Mouse (Mus musculus): ENCODE results near the gene Ushbp1. TPM values are rescaled to one million over a fixed set of nuclear protein-coding genes. Genes with fewer than 3 reads are reported as not detected.

Ushbp1 gene
- polyA plus RNA-seq, 1 experiment from 2014 or later: 10.8 TPM

GRCm38 (mm10) chr8:71408231-71408630 is 12.6 kb upstream of the Ushbp1 start:
- no peaks in the 10 kb centered on the region for H3K27me3 ChIP-seq (ENCODE audit: control insufficient read depth, insufficient read depth, low read length)
- H3K4me1 ChIP-seq (ENCODE audit: control insufficient read depth in 2 of 2, insufficient read depth in 2 of 2, low read length in 2 of 2): peaks cover 4 to 13% of the 10 kb centered on the region in 2 experiments; a peak in 3 of 4 replicates
- no peaks in the 10 kb centered on the region for H3K9me3 ChIP-seq (ENCODE audit: control insufficient read depth, low read length)
- no peak overlapping the region for H3K27ac ChIP-seq (replicated peaks in 1 of 2; ENCODE audit: control insufficient read depth in 1 of 2, insufficient read depth in 1 of 2, low read depth in 2 of 2, low read length in 2 of 2)
- H3K4me3 ChIP-seq (ENCODE audit: control insufficient read depth in 1 of 2, insufficient read depth in 1 of 2, low read depth in 1 of 2, low read length in 2 of 2): no peak overlapping the region
- H3K9ac ChIP-seq (ENCODE audit: low read length): no peak overlapping the region
- H3K36me3 ChIP-seq (ENCODE audit: control insufficient read depth, insufficient read depth, low read length): peaks cover 20% of the 10 kb centered on the region
- H3K4me2 ChIP-seq (ENCODE audit: low read length): no peak overlapping the region
- WGBS: 92% methylated on average over 4 of the region's 4 CpGs
- ATAC-seq (ENCODE audit: insufficient number of reproducible peaks, insufficient read depth, low FRiP score, low read depth): no peak

- Histone ChIP-seq H3K9me3 (ENCODE audit: control insufficient read depth, low read length) (no peaks in the 10 kb centered on the region), H3K27ac (replicated peaks in 1 of 2; ENCODE audit: control insufficient read depth in 1 of 2, insufficient read depth in 1 of 2, low read depth in 2 of 2, low read length in 2 of 2) (no peak overlapping the region), H3K4me2 (ENCODE audit: low read length) (peak overlapping the region; percentile 86), H3K4me3 (ENCODE audit: control insufficient read depth in 1 of 2, insufficient read depth in 1 of 2, low read depth in 1 of 2, low read length in 2 of 2) (no peak overlapping the region; a peak in 1 of 4 replicates), H3K27me3 (ENCODE audit: control insufficient read depth, insufficient read depth, low read length) (no peaks in the 10 kb centered on the region), H3K36me3 (ENCODE audit: control insufficient read depth, insufficient read depth, low read length) (peaks cover 20% of the 10 kb centered on the region), H3K9ac (ENCODE audit: low read length) (peak overlapping the region; percentile 81; the same call in 1 of the 2 replicates), H3K4me1 (ENCODE audit: control insufficient read depth in 2 of 2, insufficient read depth in 2 of 2, low read length in 2 of 2) (peaks cover 4 to 13% of the 10 kb centered on the region in 2 experiments; a peak in 3 of 4 replicates)
- 82% methylated on average over 14 of the region's 14 CpGs for WGBS
- ATAC-seq (ENCODE audit: insufficient number of reproducible peaks, insufficient read depth, low FRiP score, low read depth): no peak
These were observed 11.8 kb upstream of the Ushbp1 start for GRCm38 (mm10) chr8:71407441-71407840.

DNA sequence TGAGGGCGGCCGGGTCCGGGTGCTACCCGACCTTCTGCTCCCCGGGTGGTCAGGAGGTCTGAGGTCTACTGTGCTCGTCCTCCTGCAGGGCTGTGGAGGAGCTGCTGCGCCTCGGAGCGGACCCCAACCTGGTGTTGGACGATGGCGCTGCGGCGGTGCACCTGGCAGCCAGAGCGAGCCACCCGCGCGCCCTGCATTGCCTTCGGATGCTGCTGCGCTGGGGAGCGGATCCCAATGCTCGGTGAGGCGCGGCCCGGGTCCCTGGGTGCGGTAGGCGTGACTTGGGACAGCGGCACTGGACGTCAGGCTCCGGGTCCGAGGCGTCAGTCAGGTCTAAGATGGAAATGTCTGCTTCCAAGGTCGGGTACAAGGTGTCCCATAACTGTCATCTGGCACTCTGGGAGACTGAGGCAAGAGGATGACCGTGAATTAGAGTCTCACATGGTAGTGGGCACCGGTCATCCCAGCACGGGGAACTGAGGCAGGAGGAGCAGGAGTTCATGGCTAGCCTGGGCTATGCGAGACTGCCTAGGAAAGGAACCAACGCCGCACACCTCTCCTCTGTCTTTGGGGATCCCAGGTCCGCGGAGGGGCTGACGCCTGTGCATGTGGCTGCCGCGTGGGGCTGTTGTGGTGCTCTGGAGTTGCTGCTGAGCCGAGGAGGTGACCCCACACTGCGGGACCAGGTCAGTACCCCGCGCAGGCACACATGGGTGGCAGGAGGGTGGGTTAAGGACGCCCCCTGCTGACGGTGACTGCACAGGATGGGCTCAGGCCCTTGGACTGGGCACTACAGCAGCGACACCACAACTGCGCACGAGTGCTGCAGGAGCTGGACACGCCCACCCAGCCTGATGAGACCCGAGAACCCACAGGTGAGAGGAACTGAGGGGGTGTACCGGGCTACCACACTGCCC is 10.8 kb upstream of the Ushbp1 start:
- peak overlapping the region; percentile 64 to 79 for H3K4me3 ChIP-seq (ENCODE audit: control insufficient read depth in 1 of 2, insufficient read depth in 1 of 2, low read depth in 1 of 2, low read length in 2 of 2)
- ATAC-seq (ENCODE audit: insufficient number of reproducible peaks, insufficient read depth, low FRiP score, low read depth): peak; percentile 76
- peak overlapping the region; percentile 81 for H3K9ac ChIP-seq (ENCODE audit: low read length)
- peak overlapping the region; percentile 86 for H3K4me2 ChIP-seq (ENCODE audit: low read length)
- peaks cover 4 to 13% of the 10 kb centered on the region in 2 experiments; a peak in 3 of 4 replicates for H3K4me1 ChIP-seq (ENCODE audit: control insufficient read depth in 2 of 2, insufficient read depth in 2 of 2, low read length in 2 of 2)
- 0 out of 4 replicates have a peak overlapping the region, but pooled peaks have one; percentile 4 to 9 for H3K27ac ChIP-seq (replicated peaks in 1 of 2; ENCODE audit: control insufficient read depth in 1 of 2, insufficient read depth in 1 of 2, low read depth in 2 of 2, low read length in 2 of 2)
- no peaks in the 10 kb centered on the region for H3K27me3 ChIP-seq (ENCODE audit: control insufficient read depth, insufficient read depth, low read length)
- WGBS: 1% methylated on average over 55 of the region's 55 CpGs
- no peaks in the 10 kb centered on the region for H3K9me3 ChIP-seq (ENCODE audit: control insufficient read depth, low read length)
- H3K36me3 ChIP-seq (ENCODE audit: control insufficient read depth, insufficient read depth, low read length): peaks cover 20% of the 10 kb centered on the region

- no peaks in the 10 kb centered on the region for H3K9me3 ChIP-seq (ENCODE audit: control insufficient read depth, low read length)
- peaks cover 4 to 13% of the 10 kb centered on the region in 2 experiments; a peak in 3 of 4 replicates for H3K4me1 ChIP-seq (ENCODE audit: control insufficient read depth in 2 of 2, insufficient read depth in 2 of 2, low read length in 2 of 2)
- H3K9ac ChIP-seq (ENCODE audit: low read length): peak within 1 kb of the TSS; percentile 81
- peaks cover 22% of the 10 kb centered on the region for H3K36me3 ChIP-seq (ENCODE audit: control insufficient read depth, insufficient read depth, low read length)
- 16% methylated on average over 33 of the region's 33 CpGs for WGBS
- H3K4me3 ChIP-seq (ENCODE audit: control insufficient read depth in 1 of 2, insufficient read depth in 1 of 2, low read depth in 1 of 2, low read length in 2 of 2): peak within 1 kb of the TSS; percentile 64 to 79
- peak within 1 kb of the TSS; percentile 26 to 38; a peak in 2 of 4 replicates for H3K27ac ChIP-seq (replicated peaks in 1 of 2; ENCODE audit: control insufficient read depth in 1 of 2, insufficient read depth in 1 of 2, low read depth in 2 of 2, low read length in 2 of 2)
- ATAC-seq (ENCODE audit: insufficient number of reproducible peaks, insufficient read depth, low FRiP score, low read depth): peak; percentile 87
- no peaks in the 10 kb centered on the region for H3K27me3 ChIP-seq (ENCODE audit: control insufficient read depth, insufficient read depth, low read length)
- peak within 1 kb of the TSS; percentile 86 for H3K4me2 ChIP-seq (ENCODE audit: low read length)
These were observed 9.9 kb upstream of the Ushbp1 start, which contains the start of gene Ankle1 for GRCm38 (mm10) chr8:71405401-71406098. Ankle1 (plus strand) TSS chr8:71406010.

- WGBS: 84% methylated on average over 9 of the region's 9 CpGs
- ATAC-seq (ENCODE audit: insufficient number of reproducible peaks, insufficient read depth, low FRiP score, low read depth): no peak
- H3K4me1 ChIP-seq (ENCODE audit: control insufficient read depth in 2 of 2, insufficient read depth in 2 of 2, low read length in 2 of 2): peaks cover 4 to 13% of the 10 kb centered on the region in 2 experiments; a peak in 3 of 4 replicates
- no peak overlapping the region for H3K4me3 ChIP-seq (ENCODE audit: control insufficient read depth in 1 of 2, insufficient read depth in 1 of 2, low read depth in 1 of 2, low read length in 2 of 2)
- H3K4me2 ChIP-seq (ENCODE audit: low read length): peak overlapping the region; percentile 86
- no peaks in the 10 kb centered on the region for H3K9me3 ChIP-seq (ENCODE audit: control insufficient read depth, low read length)
- peaks cover 27% of the 10 kb centered on the region for H3K36me3 ChIP-seq (ENCODE audit: control insufficient read depth, insufficient read depth, low read length)
- no peak overlapping the region for H3K27ac ChIP-seq (replicated peaks in 1 of 2; ENCODE audit: control insufficient read depth in 1 of 2, insufficient read depth in 1 of 2, low read depth in 2 of 2, low read length in 2 of 2)
- no peaks in the 10 kb centered on the region for H3K27me3 ChIP-seq (ENCODE audit: control insufficient read depth, insufficient read depth, low read length)
- peak overlapping the region; percentile 81; the same call in 1 of the 2 replicates for H3K9ac ChIP-seq (ENCODE audit: low read length)
These were observed 9.3 kb upstream of the Ushbp1 start for GRCm38 (mm10) chr8:71404951-71405351.

DNA sequence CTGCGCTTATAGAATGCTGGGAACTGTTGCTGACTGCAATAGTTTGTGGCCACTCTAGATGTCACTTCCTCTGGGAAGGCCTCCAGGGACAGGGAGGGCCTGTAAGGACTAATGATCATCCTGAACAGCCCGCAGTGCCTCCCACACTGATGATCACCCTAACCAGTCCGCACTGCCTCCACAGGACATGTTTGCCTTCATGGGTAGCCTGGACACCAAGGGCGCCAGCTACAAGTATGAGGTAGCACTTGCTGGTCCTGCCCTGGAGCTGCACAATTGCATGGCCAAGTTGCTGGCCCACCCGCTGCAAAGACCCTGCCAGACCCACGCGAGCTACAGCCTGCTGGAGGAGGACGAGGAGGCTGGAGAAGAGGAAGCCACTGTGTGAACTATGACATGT is 8.4 kb upstream of the Ushbp1 start:
- Histone ChIP-seq H3K27ac (replicated peaks in 1 of 2; ENCODE audit: control insufficient read depth in 1 of 2, insufficient read depth in 1 of 2, low read depth in 2 of 2, low read length in 2 of 2) (no peak overlapping the region), H3K36me3 (ENCODE audit: control insufficient read depth, insufficient read depth, low read length) (peaks cover 28% of the 10 kb centered on the region), H3K9me3 (ENCODE audit: control insufficient read depth, low read length) (no peaks in the 10 kb centered on the region), H3K4me2 (ENCODE audit: low read length) (no peak overlapping the region), H3K9ac (ENCODE audit: low read length) (no peak overlapping the region), H3K4me1 (ENCODE audit: control insufficient read depth in 2 of 2, insufficient read depth in 2 of 2, low read length in 2 of 2) (peaks cover 4 to 13% of the 10 kb centered on the region in 2 experiments; a peak in 3 of 4 replicates), H3K4me3 (ENCODE audit: control insufficient read depth in 1 of 2, insufficient read depth in 1 of 2, low read depth in 1 of 2, low read length in 2 of 2) (no peak overlapping the region), H3K27me3 (ENCODE audit: control insufficient read depth, insufficient read depth, low read length) (no peaks in the 10 kb centered on the region)
- ATAC-seq (ENCODE audit: insufficient number of reproducible peaks, insufficient read depth, low FRiP score, low read depth): no peak
- 91% methylated on average over 8 of the region's 8 CpGs for WGBS

GRCm38 (mm10) chr8:71403107-71403885 is 7.7 kb upstream of the Ushbp1 start:
- no peaks in the 10 kb centered on the region for H3K9me3 ChIP-seq (ENCODE audit: control insufficient read depth, low read length)
- no peak overlapping the region for H3K4me3 ChIP-seq (ENCODE audit: control insufficient read depth in 1 of 2, insufficient read depth in 1 of 2, low read depth in 1 of 2, low read length in 2 of 2)
- peaks cover 26% of the 10 kb centered on the region for H3K36me3 ChIP-seq (ENCODE audit: control insufficient read depth, insufficient read depth, low read length)
- 65% methylated on average over 6 of the region's 6 CpGs for WGBS
- H3K4me1 ChIP-seq (ENCODE audit: control insufficient read depth in 2 of 2, insufficient read depth in 2 of 2, low read length in 2 of 2): peaks cover 4 to 13% of the 10 kb centered on the region in 2 experiments; a peak in 3 of 4 replicates
- H3K27ac ChIP-seq (replicated peaks in 1 of 2; ENCODE audit: control insufficient read depth in 1 of 2, insufficient read depth in 1 of 2, low read depth in 2 of 2, low read length in 2 of 2): no peak overlapping the region
- no peak overlapping the region for H3K4me2 ChIP-seq (ENCODE audit: low read length)
- no peaks in the 10 kb centered on the region for H3K27me3 ChIP-seq (ENCODE audit: control insufficient read depth, insufficient read depth, low read length)
- ATAC-seq (ENCODE audit: insufficient number of reproducible peaks, insufficient read depth, low FRiP score, low read depth): no peak
- no peak overlapping the region for H3K9ac ChIP-seq (ENCODE audit: low read length)

Measured in heart, embryonic 14.5 days (tissue).